Mouse (Mus musculus): ENCODE measurements around the gene Zmpste24. TPM values are rescaled to one million over a fixed set of nuclear protein-coding genes. Genes with fewer than 3 reads are reported as not detected.
"Not testable (repeated sequence)": the region's sequence is repeated elsewhere in the genome, so short reads cannot be mapped to it uniquely, and the experiment has no call there.

The Zmpste24 gene
- polyA plus RNA-seq (2015; fragmentation: Nextera tagmentation; extraction: Ambion mirVana): 23.7 and 25.8 TPM in 2 replicates

GRCm38 (mm10) chr4:121097650-121098378 is at the start of gene Zmpste24:
TSS of gene Zmpste24 (minus strand) at chr4:121098241.
- under 1% methylated on average over 39 of the region's 39 CpGs for WGBS
- ATAC-seq (ENCODE audit: low FRiP score, low read depth): peak; percentile 86
- Histone ChIP-seq H3K27ac (no peak within 1 kb of the TSS), H3K4me1 (peaks cover 12% of the 10 kb centered on the region), H3K27me3 (no peaks in the 10 kb centered on the region), H3K9me3 (no peaks in the 10 kb centered on the region), H3K9ac (peak within 1 kb of the TSS; percentile 89), H3K4me3 (peak within 1 kb of the TSS; percentile 87), H3K4me2 (replicated peaks) (peak within 1 kb of the TSS; percentile 81), H3K36me3 (peaks cover 27% of the 10 kb centered on the region)

- no peak for ATAC-seq (ENCODE audit: low FRiP score, low read depth)
- 92% methylated on average over 2 of the region's 2 CpGs for WGBS
Observed at GRCm38 (mm10) chr4:121109126-121109525, 11.1 kb upstream of the Zmpste24 start, which contains the start of gene Tmco2. TSS of gene Tmco2 (minus strand) at chr4:121109226.

GRCm38 (mm10) chr4:121103304-121103703 is 5.3 kb upstream of the Zmpste24 start:
- no peaks in the 10 kb centered on the region for H3K27me3 ChIP-seq
- no peak overlapping the region for H3K4me3 ChIP-seq
- H3K9ac ChIP-seq: no peak overlapping the region
- H3K27ac ChIP-seq: no peak overlapping the region
- H3K9me3 ChIP-seq: no peaks in the 10 kb centered on the region
- no peaks in the 10 kb centered on the region for H3K36me3 ChIP-seq
- 86% methylated on average over 4 of the region's 4 CpGs for WGBS
- ATAC-seq (ENCODE audit: low FRiP score, low read depth): no peak
- no peaks in the 10 kb centered on the region for H3K4me1 ChIP-seq
- H3K4me2 ChIP-seq (replicated peaks): no peak overlapping the region

More at GRCm38 (mm10) chr4:121109126-121109525, 11.1 kb upstream of the Zmpste24 start, which contains the start of gene Tmco2:
- H3K4me2 ChIP-seq (replicated peaks): no peak within 1 kb of the TSS
- no peak within 1 kb of the TSS for H3K4me3 ChIP-seq
- H3K9ac ChIP-seq: no peak within 1 kb of the TSS
- no peaks in the 10 kb centered on the region for H3K36me3 ChIP-seq
- no peak within 1 kb of the TSS for H3K27ac ChIP-seq
- no peaks in the 10 kb centered on the region for H3K27me3 ChIP-seq
- H3K9me3 ChIP-seq: no peaks in the 10 kb centered on the region
- H3K4me1 ChIP-seq: no peaks in the 10 kb centered on the region

- Histone ChIP-seq H3K9ac (no peak overlapping the region), H3K4me2 (replicated peaks) (no peak overlapping the region), H3K36me3 (peaks cover 82% of the 10 kb centered on the region), H3K9me3 (no peaks in the 10 kb centered on the region), H3K4me1 (no peaks in the 10 kb centered on the region), H3K27ac (no peak overlapping the region), H3K27me3 (no peaks in the 10 kb centered on the region), H3K4me3 (no peak overlapping the region)
- WGBS: 92% methylated on average over 4 of the region's 4 CpGs
- ATAC-seq (ENCODE audit: low FRiP score, low read depth): no peak
Observed at GRCm38 (mm10) chr4:121090211-121090610, 7.8 kb downstream of the Zmpste24 start.

- Histone ChIP-seq H3K4me2 (replicated peaks) (no peak overlapping the region), H3K27ac (no peak overlapping the region), H3K27me3 (no peaks in the 10 kb centered on the region), H3K4me3 (no peak overlapping the region), H3K9ac (no peak overlapping the region), H3K36me3 (peaks cover 80% of the 10 kb centered on the region), H3K9me3 (no peaks in the 10 kb centered on the region), H3K4me1 (no peaks in the 10 kb centered on the region)
- WGBS: 85% methylated on average over 2 of the region's 2 CpGs
- no peak for ATAC-seq (ENCODE audit: low FRiP score, low read depth)
Observed at GRCm38 (mm10) chr4:121088696-121089095, 9.3 kb downstream of the Zmpste24 start.

GRCm38 (mm10) chr4:121084506-121084905 is 13.5 kb downstream of the Zmpste24 start:
- H3K4me2 ChIP-seq (replicated peaks): no peak overlapping the region
- no peaks in the 10 kb centered on the region for H3K9me3 ChIP-seq
- H3K4me1 ChIP-seq: no peaks in the 10 kb centered on the region
- H3K27me3 ChIP-seq: no peaks in the 10 kb centered on the region
- H3K36me3 ChIP-seq: peaks cover 80% of the 10 kb centered on the region
- no peak overlapping the region for H3K27ac ChIP-seq
- no peak overlapping the region for H3K4me3 ChIP-seq
- no peak overlapping the region for H3K9ac ChIP-seq
- ATAC-seq (ENCODE audit: low FRiP score, low read depth): no peak

GRCm38 (mm10) chr4:121080395-121080794 is 17.6 kb downstream of the Zmpste24 start:
- Histone ChIP-seq H3K4me2 (replicated peaks) (no peak overlapping the region), H3K9me3 (no peaks in the 10 kb centered on the region), H3K9ac (no peak overlapping the region), H3K27me3 (no peaks in the 10 kb centered on the region), H3K36me3 (peaks cover 94% of the 10 kb centered on the region), H3K4me3 (no peak overlapping the region), H3K4me1 (no peaks in the 10 kb centered on the region), H3K27ac (no peak overlapping the region)
- no peak for ATAC-seq (ENCODE audit: low FRiP score, low read depth)
- WGBS: 88% methylated on average over 1 of the region's 1 CpGs

GRCm38 (mm10) chr4:121077915-121078646 is 20.0 kb downstream of the Zmpste24 start:
- no peaks in the 10 kb centered on the region for H3K27me3 ChIP-seq
- no peaks in the 10 kb centered on the region for H3K9me3 ChIP-seq
- H3K9ac ChIP-seq: no peak overlapping the region
- H3K4me3 ChIP-seq: no peak overlapping the region
- ATAC-seq (ENCODE audit: low FRiP score, low read depth): no peak
- H3K4me2 ChIP-seq (replicated peaks): no peak overlapping the region
- H3K36me3 ChIP-seq: peaks cover 92% of the 10 kb centered on the region
- no peaks in the 10 kb centered on the region for H3K4me1 ChIP-seq
- no peak overlapping the region for H3K27ac ChIP-seq
- 75% methylated on average over 3 of the region's 3 CpGs for WGBS

GRCm38 (mm10) chr4:121074250-121074649 is 23.8 kb downstream of the Zmpste24 start:
- peaks cover 84% of the 10 kb centered on the region for H3K36me3 ChIP-seq
- no peak overlapping the region for H3K27ac ChIP-seq
- no peaks in the 10 kb centered on the region for H3K9me3 ChIP-seq
- no peaks in the 10 kb centered on the region for H3K27me3 ChIP-seq
- no peak overlapping the region for H3K9ac ChIP-seq
- H3K4me3 ChIP-seq: no peak overlapping the region
- H3K4me2 ChIP-seq (replicated peaks): no peak overlapping the region
- H3K4me1 ChIP-seq: no peaks in the 10 kb centered on the region
- WGBS: 85% methylated on average over 4 of the region's 4 CpGs
- no peak for ATAC-seq (ENCODE audit: low FRiP score, low read depth)

- no peak overlapping the region for H3K27ac ChIP-seq
- H3K4me2 ChIP-seq (replicated peaks): no peak overlapping the region
- no peak overlapping the region for H3K9ac ChIP-seq
- WGBS: 83% methylated on average over 2 of the region's 2 CpGs
- peaks cover 64% of the 10 kb centered on the region for H3K36me3 ChIP-seq
- no peak for ATAC-seq (ENCODE audit: low FRiP score, low read depth)
- H3K4me1 ChIP-seq: no peaks in the 10 kb centered on the region
- no peaks in the 10 kb centered on the region for H3K9me3 ChIP-seq
- no peak overlapping the region for H3K4me3 ChIP-seq
- no peaks in the 10 kb centered on the region for H3K27me3 ChIP-seq
Observed at GRCm38 (mm10) chr4:121065336-121065735, 32.7 kb downstream of the Zmpste24 start.

- H3K4me2 ChIP-seq (replicated peaks); H3K4me1 ChIP-seq; H3K4me3 ChIP-seq; H3K27ac ChIP-seq; ATAC-seq (ENCODE audit: low FRiP score, low read depth); H3K9me3 ChIP-seq; H3K27me3 ChIP-seq; H3K9ac ChIP-seq: not testable (repeated sequence)
- WGBS: 84% methylated on average over 10 of the region's 10 CpGs
- H3K36me3 ChIP-seq: peaks cover 46% of the 10 kb centered on the region
Observed at GRCm38 (mm10) chr4:121059218-121059617, 38.8 kb downstream of the Zmpste24 start.

GRCm38 (mm10) chr4:121057032-121057431 is 41.0 kb downstream of the Zmpste24 start:
- H3K9me3 ChIP-seq: no peaks in the 10 kb centered on the region
- ATAC-seq (ENCODE audit: low FRiP score, low read depth): no peak
- H3K4me3 ChIP-seq: no peak overlapping the region
- WGBS: 71% methylated on average over 2 of the region's 2 CpGs
- H3K4me1 ChIP-seq: peaks cover 10% of the 10 kb centered on the region
- no peak overlapping the region for H3K4me2 ChIP-seq (replicated peaks)
- peaks cover 51% of the 10 kb centered on the region for H3K36me3 ChIP-seq
- no peak overlapping the region for H3K27ac ChIP-seq
- no peak overlapping the region for H3K9ac ChIP-seq
- peaks cover 18% of the 10 kb centered on the region for H3K27me3 ChIP-seq

Measured in limb, embryonic 13.5 days (tissue).